Mouse (Mus musculus) limb, embryonic 15.5 days (tissue): ENCODE measurements around the gene Rxfp2. TPM values are rescaled to one million over a fixed set of nuclear protein-coding genes. Genes with fewer than 3 reads are reported as not detected.

Source experiments
- ATAC-seq: fragments of 200-750 bp; cut with Nextera tagmentation; 2 replicates; pipeline ENCODE4 v1.8.0; 2017; ENCODE audit warnings: low read depth, moderate TSS enrichment; ENCODE audit not compliant: insufficient number of reproducible peaks, low FRiP score, low TSS enrichment
- H3K27ac ChIP-seq: fragments of 300-500 bp; sonication (generic); 2 replicates; pipeline ENCODE4 v1.5.1; 2015; ENCODE audit warnings: moderate library complexity, mild to moderate bottlenecking, inconsistent platforms
- H3K27me3 ChIP-seq: fragments of 300-500 bp; sonication (generic); 2 replicates; pipeline ENCODE4 v1.6.1; 2015; ENCODE audit warnings: inconsistent platforms
- H3K36me3 ChIP-seq: fragments of 300-500 bp; sonication (generic); 2 replicates; pipeline ENCODE4 v1.6.1; 2015; ENCODE audit warnings: inconsistent platforms
- H3K4me1 ChIP-seq: fragments of 300-500 bp; sonication (generic); 2 replicates; pipeline ENCODE4 v1.6.1; 2015; ENCODE audit warnings: inconsistent platforms
- H3K4me2 ChIP-seq: fragments of 300-500 bp; sonication (generic); 2 replicates; pipeline ENCODE4 v1.6.1; 2015; ENCODE audit warnings: mild to moderate bottlenecking, inconsistent platforms
- H3K4me3 ChIP-seq: fragments of 300-500 bp; sonication (generic); 2 replicates; pipeline ENCODE4 v1.5.1; 2015; ENCODE audit warnings: mild to moderate bottlenecking, inconsistent platforms
- H3K9ac ChIP-seq: fragments of 300-500 bp; sonication (generic); 2 replicates; pipeline ENCODE4 v1.6.1; 2015; ENCODE audit warnings: inconsistent platforms
- H3K9me3 ChIP-seq: fragments of 300-500 bp; sonication (generic); 2 replicates; pipeline ENCODE4 v1.6.1; 2016; ENCODE audit warnings: inconsistent platforms
- WGBS: fragments of 180-500 bp; shearing (Covaris S2); methylation state at CpG from one replicate; pipeline ENCODE4 v1.1.7; 2015; 5-methylcytosine and 5-hydroxymethylcytosine counted together
- polyA plus RNA-seq: library from polyadenylated mRNA; unstranded; fragments of >200 nt; fragmentation: Nextera tagmentation; extraction: Ambion mirVana; gene quantifications from 2 replicates; pipeline ENCODE4 v1.2.1, GENCODE M21; 2015

The Rxfp2 gene
- polyA plus RNA-seq, 1 experiment from 2014 or later: 0.10 TPM

- Histone ChIP-seq H3K36me3 (no peaks in the 10 kb centered on the region), H3K27me3 (no peaks in the 10 kb centered on the region), H3K9ac (no peak overlapping the region), H3K4me1 (no peaks in the 10 kb centered on the region), H3K27ac (no peak overlapping the region), H3K4me3 (no peak overlapping the region), H3K4me2 (no peak overlapping the region), H3K9me3 (no peaks in the 10 kb centered on the region)
- 55% methylated on average over 7 of the region's 7 CpGs for WGBS
- ATAC-seq: no peak
Observed at GRCm38 (mm10) chr5:150049946-150050345, 31.5 kb downstream of the Rxfp2 start.

DNA sequence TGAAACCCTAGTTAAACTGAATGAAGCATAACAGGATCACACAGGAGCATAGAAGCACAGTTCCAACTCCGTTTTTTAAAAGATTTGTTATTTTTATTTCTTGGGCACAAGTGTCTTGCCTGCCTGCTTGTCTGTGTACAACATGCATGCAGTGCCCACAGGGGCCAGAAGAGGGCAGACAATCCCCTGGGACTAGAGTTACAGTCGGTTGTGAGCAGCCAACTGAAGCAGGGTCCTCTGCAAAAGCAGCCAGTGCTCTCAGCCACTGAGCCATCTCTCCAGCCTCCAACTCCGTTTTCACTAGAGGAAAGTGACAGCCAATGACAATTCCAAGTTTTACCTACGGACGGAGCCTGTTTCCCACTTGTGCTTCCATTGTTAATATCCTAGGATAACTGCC lies 33.4 kb downstream of the Rxfp2 start:
- no peak for ATAC-seq
- WGBS: 54% methylated on average over 5 of the region's 5 CpGs
- H3K4me3 ChIP-seq: no peak overlapping the region
- H3K36me3 ChIP-seq: no peaks in the 10 kb centered on the region
- no peak overlapping the region for H3K27ac ChIP-seq
- no peak overlapping the region for H3K9ac ChIP-seq
- H3K9me3 ChIP-seq: no peaks in the 10 kb centered on the region
- H3K4me2 ChIP-seq: no peak overlapping the region
- no peaks in the 10 kb centered on the region for H3K27me3 ChIP-seq
- no peaks in the 10 kb centered on the region for H3K4me1 ChIP-seq

DNA sequence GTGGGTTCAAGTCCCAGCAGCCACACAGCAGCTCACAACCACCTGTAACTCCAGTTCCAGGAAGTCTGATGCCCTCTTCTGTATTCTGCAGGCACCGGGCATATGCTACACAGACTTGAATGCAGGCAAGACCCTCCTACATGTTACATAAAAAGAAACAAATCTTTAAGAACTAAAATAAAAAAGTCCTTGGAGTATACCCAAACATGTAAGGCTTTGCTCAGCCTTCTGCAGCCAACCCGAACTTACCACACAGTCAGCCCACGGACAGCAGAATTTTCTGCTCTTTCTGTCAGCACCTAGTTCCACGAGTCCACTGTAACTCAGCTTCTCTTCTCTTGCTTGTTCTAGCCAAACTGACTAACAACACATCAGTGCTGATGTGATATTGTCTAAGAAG lies 34.8 kb downstream of the Rxfp2 start:
- H3K36me3 ChIP-seq: no peaks in the 10 kb centered on the region
- 89% methylated on average over 4 of the region's 4 CpGs for WGBS
- H3K4me2 ChIP-seq: no peak overlapping the region
- no peak overlapping the region for H3K4me3 ChIP-seq
- ATAC-seq: no peak
- H3K27me3 ChIP-seq: no peaks in the 10 kb centered on the region
- no peak overlapping the region for H3K27ac ChIP-seq
- H3K9me3 ChIP-seq: no peaks in the 10 kb centered on the region
- no peaks in the 10 kb centered on the region for H3K4me1 ChIP-seq
- H3K9ac ChIP-seq: no peak overlapping the region

DNA sequence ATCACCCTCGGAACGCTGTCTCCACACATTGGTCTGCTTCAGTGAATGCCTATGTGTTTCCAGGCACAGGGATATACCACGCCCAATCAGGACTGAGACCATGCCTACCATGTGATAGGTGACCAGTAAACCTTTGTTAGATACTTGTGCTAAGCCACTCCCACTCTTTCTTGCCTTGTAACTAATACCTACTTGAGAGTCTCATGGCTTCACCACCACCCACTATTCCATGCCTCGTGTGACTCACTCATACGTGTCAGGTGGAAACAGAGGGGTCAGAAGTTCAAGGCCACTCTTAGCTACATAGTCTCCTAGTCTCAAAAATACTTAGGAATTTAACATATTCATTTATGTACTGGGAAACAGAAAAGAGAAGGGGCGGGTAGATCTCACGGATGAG lies 35.5 kb downstream of the Rxfp2 start:
- H3K4me3 ChIP-seq: no peak overlapping the region
- H3K4me2 ChIP-seq: no peak overlapping the region
- no peaks in the 10 kb centered on the region for H3K4me1 ChIP-seq
- H3K27ac ChIP-seq: no peak overlapping the region
- H3K9ac ChIP-seq: no peak overlapping the region
- H3K36me3 ChIP-seq: no peaks in the 10 kb centered on the region
- 87% methylated on average over 7 of the region's 7 CpGs for WGBS
- no peak for ATAC-seq
- H3K9me3 ChIP-seq: no peaks in the 10 kb centered on the region
- no peaks in the 10 kb centered on the region for H3K27me3 ChIP-seq

- H3K9ac ChIP-seq: no peak overlapping the region
- no peaks in the 10 kb centered on the region for H3K9me3 ChIP-seq
- no peaks in the 10 kb centered on the region for H3K4me1 ChIP-seq
- H3K36me3 ChIP-seq: no peaks in the 10 kb centered on the region
- no peak overlapping the region for H3K4me3 ChIP-seq
- no peaks in the 10 kb centered on the region for H3K27me3 ChIP-seq
- no peak overlapping the region for H3K27ac ChIP-seq
- no peak for ATAC-seq
- 87% methylated on average over 1 of the region's 1 CpGs for WGBS
- H3K4me2 ChIP-seq: no peak overlapping the region
Observed at GRCm38 (mm10) chr5:150055322-150055721, 36.8 kb downstream of the Rxfp2 start.

DNA sequence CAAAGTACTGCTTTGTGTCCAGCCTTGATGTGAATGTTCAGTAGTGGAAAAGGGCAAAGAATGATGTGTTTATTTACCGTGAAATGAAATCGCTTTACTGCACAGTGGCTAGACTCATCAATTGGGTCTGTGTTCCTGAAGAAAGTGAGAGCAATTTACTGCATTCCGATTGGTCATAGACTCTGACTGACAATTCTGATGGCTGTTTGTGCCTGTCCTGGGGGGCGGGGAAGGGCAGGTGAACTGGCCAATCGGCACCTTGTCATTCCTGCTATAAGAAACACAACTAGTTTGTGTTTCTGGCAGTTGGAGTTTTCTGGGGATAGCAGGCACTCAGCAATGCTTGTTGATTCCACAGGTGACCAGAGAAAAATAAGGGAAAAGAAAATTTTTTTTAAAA lies 37.6 kb downstream of the Rxfp2 start:
- H3K4me2 ChIP-seq: no peak overlapping the region
- no peak overlapping the region for H3K4me3 ChIP-seq
- H3K27me3 ChIP-seq: no peaks in the 10 kb centered on the region
- 74% methylated on average over 5 of the region's 5 CpGs for WGBS
- no peaks in the 10 kb centered on the region for H3K9me3 ChIP-seq
- H3K9ac ChIP-seq: no peak overlapping the region
- H3K36me3 ChIP-seq: no peaks in the 10 kb centered on the region
- no peak overlapping the region for H3K27ac ChIP-seq
- ATAC-seq: no peak
- H3K4me1 ChIP-seq: no peaks in the 10 kb centered on the region

DNA sequence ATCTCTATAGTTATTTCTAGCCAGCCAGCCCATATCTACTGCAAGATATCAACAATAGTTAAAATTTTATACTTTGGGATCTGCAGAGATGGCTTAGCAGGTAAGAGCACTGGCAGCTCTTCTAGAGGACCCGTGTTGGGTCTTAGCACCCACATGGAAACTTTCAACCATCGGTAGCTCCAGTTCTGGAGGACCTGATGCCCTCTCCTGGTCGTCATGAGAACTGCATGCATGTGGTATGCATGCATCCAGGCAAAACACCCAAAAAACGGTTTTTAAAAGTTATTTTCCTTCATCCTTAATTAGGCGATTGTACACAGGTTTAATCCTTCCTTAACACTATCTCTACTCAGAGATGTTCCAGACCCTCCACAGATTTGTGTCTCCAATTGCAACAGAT lies 40.4 kb downstream of the Rxfp2 start:
- WGBS: 82% methylated on average over 5 of the region's 5 CpGs
- H3K4me2 ChIP-seq: no peak overlapping the region
- ATAC-seq: no peak

GRCm38 (mm10) chr5:150059466-150059865 lies 41.0 kb downstream of the Rxfp2 start:
- Histone ChIP-seq H3K4me3 (no peak overlapping the region), H3K9ac (no peak overlapping the region), H3K36me3 (no peaks in the 10 kb centered on the region), H3K27me3 (no peaks in the 10 kb centered on the region), H3K9me3 (no peaks in the 10 kb centered on the region), H3K27ac (no peak overlapping the region), H3K4me1 (no peaks in the 10 kb centered on the region), H3K4me2 (no peak overlapping the region)
- ATAC-seq: no peak
- WGBS: 84% methylated on average over 9 of the region's 9 CpGs

More for the DNA sequence above, 40.4 kb downstream of the Rxfp2 start:
- no peaks in the 10 kb centered on the region for H3K9me3 ChIP-seq
- no peak overlapping the region for H3K27ac ChIP-seq
- no peaks in the 10 kb centered on the region for H3K4me1 ChIP-seq
- no peak overlapping the region for H3K4me3 ChIP-seq
- H3K27me3 ChIP-seq: no peaks in the 10 kb centered on the region
- H3K9ac ChIP-seq: no peak overlapping the region
- no peaks in the 10 kb centered on the region for H3K36me3 ChIP-seq

DNA sequence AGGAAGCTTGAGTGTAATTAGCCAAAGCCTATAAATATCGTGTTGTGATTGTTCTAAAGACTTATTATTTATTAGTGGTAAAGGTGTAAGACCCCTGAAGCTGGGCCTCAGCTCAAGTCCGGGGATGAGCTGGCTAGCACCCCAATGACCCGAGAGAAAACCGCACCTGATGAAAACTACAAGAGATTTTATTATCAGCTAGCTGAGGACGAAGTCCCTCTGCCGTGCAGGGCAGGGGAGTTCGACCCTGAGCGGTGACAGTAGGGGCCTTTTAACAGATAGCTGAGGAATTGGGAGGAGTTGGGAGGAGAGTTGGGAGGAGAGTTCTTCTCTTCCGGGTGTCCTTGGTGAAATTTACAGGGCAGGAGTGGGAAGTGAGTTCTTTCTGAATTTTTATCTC lies 42.6 kb downstream of the Rxfp2 start:
- no peak for ATAC-seq
- 79% methylated on average over 9 of the region's 9 CpGs for WGBS
- Histone ChIP-seq H3K4me1 (no peaks in the 10 kb centered on the region), H3K4me3 (no peak overlapping the region), H3K9ac (no peak overlapping the region), H3K4me2 (no peak overlapping the region), H3K9me3 (no peaks in the 10 kb centered on the region), H3K36me3 (no peaks in the 10 kb centered on the region), H3K27ac (no peak overlapping the region), H3K27me3 (no peaks in the 10 kb centered on the region)

- Histone ChIP-seq H3K27me3 (no peaks in the 10 kb centered on the region), H3K4me3 (no peak overlapping the region), H3K27ac (no peak overlapping the region), H3K36me3 (no peaks in the 10 kb centered on the region), H3K4me2 (no peak overlapping the region), H3K4me1 (no peaks in the 10 kb centered on the region), H3K9ac (no peak overlapping the region), H3K9me3 (no peaks in the 10 kb centered on the region)
- no peak for ATAC-seq
- WGBS: 72% methylated on average over 10 of the region's 10 CpGs
Observed at GRCm38 (mm10) chr5:150064286-150064685, 45.8 kb downstream of the Rxfp2 start.

DNA sequence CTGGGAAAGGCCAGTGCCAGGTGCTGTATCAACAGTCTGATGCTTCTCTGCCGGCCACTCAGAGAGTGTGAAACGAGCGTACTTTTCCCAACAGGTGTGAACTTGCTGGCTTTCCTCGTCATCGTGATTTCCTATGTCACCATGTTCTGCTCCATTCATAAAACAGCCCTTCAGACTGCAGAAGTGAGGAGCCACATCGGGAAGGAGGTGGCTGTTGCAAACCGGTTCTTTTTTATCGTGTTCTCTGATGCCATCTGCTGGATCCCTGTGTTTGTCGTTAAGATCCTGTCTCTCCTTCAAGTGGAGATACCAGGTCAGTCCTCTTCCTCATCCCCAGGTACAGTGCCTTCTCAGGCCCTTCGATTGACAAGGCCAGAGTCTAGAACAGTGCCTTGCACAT lies 51.6 kb downstream of the Rxfp2 start:
- Histone ChIP-seq H3K4me1 (no peaks in the 10 kb centered on the region), H3K36me3 (no peaks in the 10 kb centered on the region), H3K27me3 (no peaks in the 10 kb centered on the region), H3K4me2 (peak overlapping the region; percentile 14; the same call in 1 of the 2 replicates), H3K4me3 (no peak overlapping the region), H3K9me3 (no peaks in the 10 kb centered on the region), H3K9ac (no peak overlapping the region), H3K27ac (no peak overlapping the region)
- ATAC-seq: no peak
- WGBS: 14% methylated on average over 10 of the region's 10 CpGs

GRCm38 (mm10) chr5:150071738-150072137 lies 53.3 kb downstream of the Rxfp2 start:
- no peak overlapping the region for H3K9ac ChIP-seq
- H3K4me1 ChIP-seq: no peaks in the 10 kb centered on the region
- H3K36me3 ChIP-seq: no peaks in the 10 kb centered on the region
- H3K9me3 ChIP-seq: no peaks in the 10 kb centered on the region
- H3K4me3 ChIP-seq: no peak overlapping the region
- no peak overlapping the region for H3K4me2 ChIP-seq
- H3K27ac ChIP-seq: no peak overlapping the region
- no peak for ATAC-seq
- no peaks in the 10 kb centered on the region for H3K27me3 ChIP-seq
